Comparison of ENCODE assay signal across 8 mouse cellular contexts in the genomic region with DNA sequence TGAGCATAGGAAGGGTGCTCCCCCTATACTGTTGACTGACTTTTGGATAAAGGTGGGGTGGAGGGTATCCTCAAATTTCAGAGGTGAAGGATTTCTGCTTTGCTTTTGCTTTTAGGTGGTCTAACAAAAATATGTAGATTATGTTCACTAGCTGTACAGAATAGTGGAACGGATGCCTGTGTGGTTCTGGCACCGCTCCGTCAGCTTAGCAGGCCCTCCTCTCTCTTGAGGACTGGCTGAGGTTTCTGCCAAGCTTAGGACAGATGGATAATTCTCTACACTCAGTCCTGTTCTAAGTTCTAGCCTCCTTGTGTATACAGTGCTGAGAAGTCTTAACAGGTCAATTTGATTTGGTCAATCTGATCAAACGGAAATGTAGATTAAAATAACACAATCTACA. TPM values are rescaled to one million over a fixed set of nuclear protein-coding genes. Genes with fewer than 3 reads are reported as not detected.
A peak's percentile ranks its signal among the peaks of the same experiment; 100 is the strongest.
DNase-seq lines count a peak whose midpoint lies in the region; ATAC-seq and TF ChIP-seq lines count a peak whose summit lies in the region.

No protein-coding gene starts in this region.

- H3K9ac ChIP-seq in hindbrain, embryonic 12.5 days = peak overlapping the region; percentile 67; the same call in 1 of the 2 replicates
- peak overlapping the region; percentile 65 for H3K9ac ChIP-seq in midbrain, embryonic 16.5 days (ENCODE audit: low read depth, low read length)

- DNase-seq in left cerebral cortex, adult 2 months (ENCODE audit: extremely low spot score in 1 of 2, low spot score in 2 of 2) = no peak
- DNase-seq in left cerebral cortex, adult 8-10 months (ENCODE audit: low spot score in 2 of 2) = no peak
- peak; percentile 52 to 63 for DNase-seq in cerebellum, postnatal 10 days
- DNase-seq in layer of hippocampus, postnatal 14 days (ENCODE audit: low spot score in 2 of 2) = no peak
- no peak for DNase-seq in embryo, embryonic 10.5 days (ENCODE audit: low spot score)
- DNase-seq in ovary, postnatal 36 days (ENCODE audit: low spot score) = no peak

- H3K4me1 ChIP-seq in hindbrain, embryonic 12.5 days = peaks cover 13% of the 10 kb centered on the region
- peaks cover 15% of the 10 kb centered on the region for H3K4me1 ChIP-seq in midbrain, embryonic 16.5 days (ENCODE audit: control insufficient read depth, insufficient read depth, low read length)

- no peaks in the 10 kb centered on the region for H3K9me3 ChIP-seq in hindbrain, embryonic 12.5 days (replicated peaks)
- no peaks in the 10 kb centered on the region for H3K9me3 ChIP-seq in midbrain, embryonic 16.5 days (replicated peaks; ENCODE audit: control insufficient read depth, low read length, poor library complexity, severe bottlenecking)

- no peak for TF ChIP-seq CTCF in left cerebral cortex, adult 2 months (IDR thresholded peaks at IDR 0.05)

- H3K4me3 ChIP-seq in left cerebral cortex, adult 2 months = peak overlapping the region; percentile 77
- peak overlapping the region; percentile 45 for H3K4me3 ChIP-seq in hindbrain, embryonic 12.5 days
- H3K4me3 ChIP-seq in midbrain, embryonic 16.5 days (ENCODE audit: low read depth, low read length) = peak overlapping the region; percentile 61

- H3K27ac ChIP-seq in left cerebral cortex, adult 2 months = peak overlapping the region; percentile 88
- H3K27ac ChIP-seq in hindbrain, embryonic 12.5 days = peak overlapping the region; percentile 69; the same call in 1 of the 2 replicates
- peak overlapping the region; percentile 56; the same call in 1 of the 2 replicates for H3K27ac ChIP-seq in midbrain, embryonic 16.5 days (ENCODE audit: low read length)

- H3K36me3 ChIP-seq in hindbrain, embryonic 12.5 days = peaks cover 34% of the 10 kb centered on the region
- peaks cover 25% of the 10 kb centered on the region for H3K36me3 ChIP-seq in midbrain, embryonic 16.5 days (ENCODE audit: control insufficient read depth, insufficient read depth, low read length)

- intact Hi-C loops in left cerebral cortex, adult 2 months (cut with DNase I) = no loop called here

- peaks cover 11% of the 10 kb centered on the region for H3K27me3 ChIP-seq in hindbrain, embryonic 12.5 days
- no peaks in the 10 kb centered on the region for H3K27me3 ChIP-seq in midbrain, embryonic 16.5 days (ENCODE audit: control insufficient read depth, insufficient read depth, low read depth, low read length)

- H3K4me2 ChIP-seq in hindbrain, embryonic 12.5 days (replicated peaks) = peak overlapping the region; percentile 87
- H3K4me2 ChIP-seq in midbrain, embryonic 16.5 days (ENCODE audit: low read length) = peak overlapping the region; percentile 94

- ATAC-seq in hindbrain, embryonic 12.5 days (ENCODE audit: low FRiP score) = no peak; the same call in 1 of the 2 replicates
- ATAC-seq in midbrain, embryonic 16.5 days = no peak

- WGBS in hindbrain, embryonic 12.5 days = 70% methylated on average over 4 of the region's 4 CpGs
- WGBS in midbrain, embryonic 16.5 days = 63% methylated on average over 4 of the region's 4 CpGs

RNA-seq across cellular contexts. Expression of gene Cgref1, which starts 5.1 kb away (rescaled TPM):
- total RNA-seq in left cerebral cortex, adult 2 months (2021) = 10 to 100 TPM; 24.2 to 26.0 TPM
- total RNA-seq in left cerebral cortex, adult 8-10 months (2022) = 10 to 100 TPM; 23.9 to 28.0 (median 27.1) TPM
- 12.4 and 14.2 TPM in 2 replicates for polyA plus RNA-seq in hindbrain, embryonic 12.5 days (2016; fragmentation: Nextera tagmentation; extraction: Ambion mirVana)
- polyA plus RNA-seq in midbrain, embryonic 16.5 days (2015; fragmentation: Nextera tagmentation; extraction: Ambion mirVana) = 68.2 and 86.8 TPM in 2 replicates
- total RNA-seq in layer of hippocampus, postnatal 14 days (2021) = 10 to 100 TPM; 24.6 to 26.9 TPM

RNA-seq across cellular contexts. Expression of gene Preb, which starts 9.7 kb away (rescaled TPM):
- 100 to 1,000 TPM; 129 to 134 TPM for total RNA-seq in left cerebral cortex, adult 2 months (2021)
- total RNA-seq in left cerebral cortex, adult 8-10 months (2022) = 100 to 1,000 TPM; 114 to 135 (median 128) TPM
- 120 and 127 TPM in 2 replicates for polyA plus RNA-seq in hindbrain, embryonic 12.5 days (2016; fragmentation: Nextera tagmentation; extraction: Ambion mirVana)
- polyA plus RNA-seq in midbrain, embryonic 16.5 days (2015; fragmentation: Nextera tagmentation; extraction: Ambion mirVana) = 102 and 105 TPM in 2 replicates
- 100 to 1,000 TPM; 129 to 131 TPM for total RNA-seq in layer of hippocampus, postnatal 14 days (2021)

RNA-seq across cellular contexts. Expression of gene Tcf23, which starts 18.0 kb away (rescaled TPM):
- under 1 TPM; 0.12 to 0.23 TPM for total RNA-seq in left cerebral cortex, adult 2 months (2021)
- total RNA-seq in left cerebral cortex, adult 8-10 months (2022) = under 1 TPM; 0.12 to 0.27 (median 0.16) TPM
- polyA plus RNA-seq in hindbrain, embryonic 12.5 days (2016; fragmentation: Nextera tagmentation; extraction: Ambion mirVana) = not detected in 2 replicates
- not detected in 2 replicates for polyA plus RNA-seq in midbrain, embryonic 16.5 days (2015; fragmentation: Nextera tagmentation; extraction: Ambion mirVana)
- total RNA-seq in layer of hippocampus, postnatal 14 days (2021) = under 1 TPM in 1 of 2 experiments, not detected in 1; 0.17 TPM

RNA-seq across cellular contexts. Expression of gene Khk, which starts 29.2 kb away (rescaled TPM):
- 10 to 100 TPM; 15.3 to 19.3 TPM for total RNA-seq in left cerebral cortex, adult 2 months (2021)
- total RNA-seq in left cerebral cortex, adult 8-10 months (2022) = 10 to 100 TPM; 16.2 to 21.5 (median 18.9) TPM
- polyA plus RNA-seq in hindbrain, embryonic 12.5 days (2016; fragmentation: Nextera tagmentation; extraction: Ambion mirVana) = 5.6 and 7.1 TPM in 2 replicates
- 9.6 and 9.9 TPM in 2 replicates for polyA plus RNA-seq in midbrain, embryonic 16.5 days (2015; fragmentation: Nextera tagmentation; extraction: Ambion mirVana)
- 10 to 100 TPM; 11.5 to 12.9 TPM for total RNA-seq in layer of hippocampus, postnatal 14 days (2021)

RNA-seq across cellular contexts. Expression of gene Emilin1, which starts 37.2 kb away (rescaled TPM):
- total RNA-seq in left cerebral cortex, adult 2 months (2021) = 1 to 10 TPM; 3.0 to 3.3 TPM
- total RNA-seq in left cerebral cortex, adult 8-10 months (2022) = 1 to 10 TPM; 2.3 to 4.2 (median 2.8) TPM
- polyA plus RNA-seq in hindbrain, embryonic 12.5 days (2016; fragmentation: Nextera tagmentation; extraction: Ambion mirVana) = 121 and 122 TPM in 2 replicates
- 11.7 and 12.3 TPM in 2 replicates for polyA plus RNA-seq in midbrain, embryonic 16.5 days (2015; fragmentation: Nextera tagmentation; extraction: Ambion mirVana)
- total RNA-seq in layer of hippocampus, postnatal 14 days (2021) = 1 to 10 TPM; 3.9 to 4.5 TPM

Comparison
In these comparisons a context has a peak if more than half of its experiments do, and no peak if none do; other contexts are left out.
1. DNase-seq: peak in cerebellum, postnatal 10 days (2 of 2); none in left cerebral cortex, adult 2 months (0 of 2), left cerebral cortex, adult 8-10 months (0 of 2), layer of hippocampus, postnatal 14 days (0 of 2), embryo, embryonic 10.5 days (single experiment) and ovary, postnatal 36 days (single experiment).
2. Peak in every context shown above with its lines, with median percentiles within 50 percentile points of each other: H3K27ac ChIP-seq and H3K4me3 ChIP-seq.